Mouse (Mus musculus) embryonic facial prominence, embryonic 11.5 days (tissue): ENCODE measurements around the gene Cnksr1. TPM values are rescaled to one million over a fixed set of nuclear protein-coding genes. Genes with fewer than 3 reads are reported as not detected.

Source experiments
- ATAC-seq: fragments of 200-750 bp; cut with Nextera tagmentation; replicated peaks from 2 replicates; pipeline ENCODE4 v1.8.0; 2017; ENCODE audit warnings: low read depth; ENCODE audit not compliant: insufficient number of reproducible peaks, low FRiP score, low TSS enrichment
- DNase-seq: peaks from one replicate; pipeline ENCODE4 v3.0.0-alpha.2; 2015; ENCODE audit warnings: low spot score
- H3K27ac ChIP-seq: fragments of 300-500 bp; sonication (generic); replicated peaks from 2 replicates; pipeline ENCODE4 v1.5.1; 2014; ENCODE audit warnings: mild to moderate bottlenecking, low read depth, low read length, control low read depth
- H3K27me3 ChIP-seq: fragments of 300-500 bp; sonication (generic); 2 replicates; pipeline ENCODE4 v1.6.1; 2014; ENCODE audit warnings: mild to moderate bottlenecking, low read length, moderate library complexity, mixed read lengths; ENCODE audit not compliant: control insufficient read depth, insufficient read depth
- H3K36me3 ChIP-seq: fragments of 300-500 bp; sonication (generic); replicated peaks from 2 replicates; pipeline ENCODE4 v1.6.1; 2014; ENCODE audit warnings: low read depth, mild to moderate bottlenecking, low read length, moderate library complexity, mixed read lengths; ENCODE audit not compliant: control insufficient read depth, insufficient read depth
- H3K4me1 ChIP-seq: fragments of 300-500 bp; sonication (generic); 2 replicates; pipeline ENCODE4 v1.6.1; 2014; ENCODE audit warnings: low read length, mixed read lengths; ENCODE audit not compliant: control insufficient read depth, insufficient read depth
- H3K4me2 ChIP-seq: fragments of 300-500 bp; sonication (generic); 2 replicates; pipeline ENCODE4 v1.6.1; 2014; ENCODE audit warnings: low read depth, mild to moderate bottlenecking, control low read depth, low read length, moderate library complexity
- H3K4me3 ChIP-seq: fragments of 300-500 bp; sonication (generic); 2 replicates; pipeline ENCODE4 v1.5.1; 2014; ENCODE audit warnings: low read depth, low read length, control low read depth
- H3K9ac ChIP-seq: fragments of 300-500 bp; sonication (generic); replicated peaks from 2 replicates; pipeline ENCODE4 v1.6.1; 2014; ENCODE audit warnings: mild to moderate bottlenecking, control low read depth, low read length
- H3K9me3 ChIP-seq: fragments of 300-500 bp; sonication (generic); replicated peaks from 2 replicates; pipeline ENCODE4 v1.6.1; 2016; ENCODE audit warnings: mild to moderate bottlenecking, low read length, inconsistent platforms, mixed read lengths; ENCODE audit not compliant: control insufficient read depth
- WGBS: fragments of 180-500 bp; shearing (Covaris S2); extraction: QIAGEN DNeasy Blood & Tissue Kit; methylation state at CpG from one replicate; pipeline ENCODE4 v1.1.7; 2014; 5-methylcytosine and 5-hydroxymethylcytosine counted together
- polyA plus RNA-seq: library from polyadenylated mRNA; unstranded; fragments of >200 nt; fragmentation: Nextera tagmentation; extraction: Ambion mirVana; gene quantifications from 2 replicates; pipeline ENCODE4 v1.2.1, GENCODE M21; 2014

Gene Cnksr1
- polyA plus RNA-seq, 1 experiment from 2014 or later = 0.93 TPM

GRCm38 (mm10) chr4:134256407-134257197 is 18.4 kb upstream of the Cnksr1 start:
- Histone ChIP-seq H3K27ac (peak overlapping the region; percentile 35; the same call in 1 of the 2 replicates), H3K9me3 (no peaks in the 10 kb centered on the region), H3K4me1 (peaks cover 22% of the 10 kb centered on the region), H3K27me3 (peaks cover 16% of the 10 kb centered on the region), H3K4me3 (no peak overlapping the region), H3K4me2 (no peak overlapping the region), H3K36me3 (no peaks in the 10 kb centered on the region), H3K9ac (peak overlapping the region; percentile 32)
- DNase-seq = peak; percentile 49
- no peak for ATAC-seq
- 7% methylated on average over 19 of the region's 19 CpGs for WGBS

GRCm38 (mm10) chr4:134255854-134256253 is 17.7 kb upstream of the Cnksr1 start:
- ATAC-seq = no peak
- peaks cover 24% of the 10 kb centered on the region for H3K27me3 ChIP-seq
- no peak overlapping the region for H3K4me2 ChIP-seq
- H3K9ac ChIP-seq = peak overlapping the region; percentile 32
- no peak overlapping the region for H3K27ac ChIP-seq
- WGBS = 13% methylated on average over 4 of the region's 4 CpGs
- no peaks in the 10 kb centered on the region for H3K9me3 ChIP-seq
- peaks cover 22% of the 10 kb centered on the region for H3K4me1 ChIP-seq
- H3K36me3 ChIP-seq = no peaks in the 10 kb centered on the region
- no peak overlapping the region for H3K4me3 ChIP-seq
- peak; percentile 25 for DNase-seq

GRCm38 (mm10) chr4:134254835-134255234 is 16.6 kb upstream of the Cnksr1 start:
- Histone ChIP-seq H3K4me3 (no peak overlapping the region), H3K27me3 (peaks cover 31% of the 10 kb centered on the region), H3K27ac (no peak overlapping the region), H3K4me2 (no peak overlapping the region), H3K4me1 (peaks cover 22% of the 10 kb centered on the region), H3K36me3 (no peaks in the 10 kb centered on the region), H3K9ac (no peak overlapping the region), H3K9me3 (no peaks in the 10 kb centered on the region)
- WGBS = 19% methylated on average over 3 of the region's 3 CpGs
- no peak for DNase-seq
- no peak for ATAC-seq

- ATAC-seq = no peak
- no peaks in the 10 kb centered on the region for H3K9me3 ChIP-seq
Observed at GRCm38 (mm10) chr4:134253722-134254324, 15.6 kb upstream of the Cnksr1 start, which contains the start of gene Grrp1. Gene Grrp1, minus strand, starts transcription at chr4:134254106.

GRCm38 (mm10) chr4:134252911-134253721 is 14.9 kb upstream of the Cnksr1 start:
- ATAC-seq (no peak), DNase-seq (no peak)
- Histone ChIP-seq H3K4me3 (peak overlapping the region; percentile 50), H3K36me3 (no peaks in the 10 kb centered on the region), H3K4me2 (peak overlapping the region; percentile 95), H3K27ac (no peak overlapping the region), H3K9ac (peak overlapping the region; percentile 33), H3K4me1 (peaks cover 22% of the 10 kb centered on the region), H3K9me3 (no peaks in the 10 kb centered on the region), H3K27me3 (peaks cover 31% of the 10 kb centered on the region)
- 6% methylated on average over 15 of the region's 15 CpGs for WGBS

More at GRCm38 (mm10) chr4:134253722-134254324, 15.6 kb upstream of the Cnksr1 start, which contains the start of gene Grrp1:
- Histone ChIP-seq H3K27ac (no peak within 1 kb of the TSS), H3K4me2 (peak within 1 kb of the TSS; percentile 95), H3K36me3 (no peaks in the 10 kb centered on the region), H3K4me3 (peak within 1 kb of the TSS; percentile 50), H3K27me3 (peaks cover 31% of the 10 kb centered on the region), H3K4me1 (peaks cover 22% of the 10 kb centered on the region), H3K9ac (peak within 1 kb of the TSS; percentile 33)
- WGBS = under 1% methylated on average over 13 of the region's 13 CpGs
- peak; percentile 62 for DNase-seq

- ATAC-seq = no peak
- Histone ChIP-seq H3K9me3 (no peaks in the 10 kb centered on the region), H3K4me1 (peaks cover 22% of the 10 kb centered on the region), H3K27me3 (peaks cover 35% of the 10 kb centered on the region), H3K27ac (no peak overlapping the region), H3K4me2 (peak overlapping the region; percentile 95), H3K9ac (peak overlapping the region; percentile 75), H3K36me3 (no peaks in the 10 kb centered on the region), H3K4me3 (peak overlapping the region; percentile 50)
- WGBS = 4% methylated on average over 22 of the region's 22 CpGs
- DNase-seq = peak; percentile 36
Observed at GRCm38 (mm10) chr4:134252131-134252910, 14.1 kb upstream of the Cnksr1 start.
